Mouse (Mus musculus): Measurements from ENCODE around the gene Herpud2.

Gene Herpud2

GRCm38 (mm10) chr9:25151611-25152241 is at the start of gene Herpud2:
TSS of gene Herpud2 (minus strand) at chr9:25151820.
- DNase-seq (ENCODE audit: low read depth) = peak; percentile 95

DNA sequence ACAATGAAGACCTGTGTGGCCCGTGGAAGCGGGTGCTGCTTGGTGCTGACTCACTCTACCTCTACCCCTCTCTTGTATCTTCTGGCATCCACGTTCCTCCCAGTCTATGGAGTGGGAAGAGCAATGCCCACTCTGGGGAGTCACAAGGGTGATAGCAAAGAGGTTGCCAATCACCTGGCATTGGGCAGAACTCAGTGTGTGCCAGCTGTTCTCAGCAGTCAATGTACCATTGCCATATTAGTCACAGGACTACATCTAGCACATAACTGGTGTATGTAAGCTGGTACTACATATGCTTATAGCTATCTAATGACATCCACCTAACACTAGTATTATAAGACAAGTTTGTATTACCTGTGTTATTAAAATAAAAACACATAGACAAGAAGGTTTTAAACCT is 49.4 kb upstream of the Herpud2 start:
- DNase-seq (ENCODE audit: low read depth) = no peak

GRCm38 (mm10) chr9:25200148-25200547 is 48.5 kb upstream of the Herpud2 start:
- DNase-seq (ENCODE audit: low read depth) = no peak

DNA sequence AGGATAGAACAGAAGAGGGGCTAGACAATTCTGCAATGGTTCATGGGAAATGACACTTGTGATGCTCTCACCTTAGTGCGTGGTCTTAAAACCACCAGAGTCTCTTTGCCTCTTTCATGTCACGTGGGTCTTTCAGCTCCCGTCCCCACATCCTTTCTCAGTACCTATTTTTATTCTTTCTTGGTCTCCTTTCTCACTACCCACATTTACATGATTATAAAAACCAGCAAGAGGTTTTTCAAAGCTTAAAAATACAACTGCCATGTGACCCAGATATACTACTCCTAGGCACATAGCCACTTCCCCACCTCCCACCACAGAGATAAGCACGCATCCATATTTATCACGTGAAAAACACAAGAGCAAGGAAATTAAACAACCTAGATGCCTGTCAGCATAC is 45.1 kb upstream of the Herpud2 start:
- DNase-seq (ENCODE audit: low read depth) = no peak

DNA sequence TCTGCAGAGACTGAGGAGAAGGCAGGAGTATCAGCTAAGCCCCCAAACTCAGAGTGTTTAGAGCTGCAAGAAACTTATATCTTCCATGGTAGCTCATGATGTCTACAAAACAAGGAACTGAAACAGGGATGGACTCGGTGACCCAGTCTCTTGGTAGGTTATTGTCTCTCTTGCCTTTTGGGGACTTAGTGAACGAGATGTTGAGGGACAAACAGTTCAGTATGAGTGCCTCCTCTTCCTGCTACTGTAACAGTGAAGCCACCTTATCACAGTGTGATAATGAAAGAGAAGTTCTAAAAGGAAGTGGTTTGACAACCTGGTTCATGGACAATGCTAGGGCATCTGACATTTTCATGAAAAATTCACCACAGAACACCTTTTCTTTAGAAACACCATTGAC is 40.0 kb upstream of the Herpud2 start:
- DNase-seq (ENCODE audit: low read depth) = no peak

DNA sequence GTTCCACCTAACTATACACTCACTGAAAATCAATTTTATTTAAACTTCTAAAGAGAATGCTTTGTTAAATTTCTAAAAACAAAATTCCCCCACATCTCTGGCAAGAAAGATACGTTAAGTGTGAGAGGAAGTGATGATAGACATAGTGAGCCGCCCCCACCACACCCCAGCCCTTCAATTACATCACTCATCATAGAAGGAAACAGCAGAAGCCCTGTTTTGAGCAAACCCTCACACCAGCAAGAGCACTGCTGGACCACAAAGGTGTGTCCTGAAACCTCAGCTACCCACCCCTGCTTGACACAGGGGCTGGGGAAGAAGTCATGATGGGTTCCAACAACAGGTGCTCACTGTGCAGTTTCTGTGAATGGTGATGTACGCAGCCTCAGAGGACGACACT is 34.9 kb upstream of the Herpud2 start:
- DNase-seq (ENCODE audit: low read depth) = no peak

DNA sequence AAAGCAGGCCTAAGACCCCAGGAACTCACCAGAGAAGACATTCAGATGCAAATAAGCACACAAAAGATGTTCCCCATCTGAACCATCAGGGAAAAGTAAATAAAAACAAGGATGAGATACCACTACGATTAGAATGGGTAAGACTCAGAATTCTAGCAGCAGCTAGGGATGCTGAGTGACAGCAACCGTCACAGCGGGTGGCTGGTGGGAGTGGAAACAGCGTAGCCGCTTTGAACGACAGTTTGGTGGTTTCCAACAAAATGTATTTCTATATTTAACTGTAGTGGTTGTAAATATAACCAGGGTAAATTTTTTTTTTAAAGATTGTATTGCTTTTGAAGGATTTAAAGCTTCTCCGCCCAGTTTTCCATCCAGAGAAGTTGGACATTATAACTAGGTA is 34.2 kb upstream of the Herpud2 start:
- no peak for DNase-seq (ENCODE audit: low read depth)

- DNase-seq (ENCODE audit: low read depth) = no peak
Observed at GRCm38 (mm10) chr9:25184606-25185005, 33.0 kb upstream of the Herpud2 start.

DNA sequence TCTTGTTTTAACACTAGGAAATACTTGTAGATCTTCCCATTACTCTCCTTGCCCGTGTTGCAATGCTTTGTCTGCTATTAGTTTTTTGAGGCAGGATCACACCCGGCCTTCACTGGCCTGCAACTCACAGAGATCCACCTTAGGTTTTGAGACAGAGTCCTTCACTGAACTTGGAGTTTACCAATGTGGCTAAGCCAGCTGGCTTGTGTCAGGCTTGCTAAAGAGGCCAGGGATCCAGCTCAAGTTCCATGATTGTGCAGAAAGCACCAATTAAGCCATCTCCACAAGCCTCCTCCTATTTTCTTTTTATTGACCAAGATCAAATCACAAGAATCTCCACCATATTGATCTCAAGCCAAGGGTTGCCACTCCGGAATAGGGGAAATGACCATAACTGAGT is 26.4 kb upstream of the Herpud2 start:
- no peak for DNase-seq (ENCODE audit: low read depth)

GRCm38 (mm10) chr9:25177201-25177600 is 25.6 kb upstream of the Herpud2 start:
- DNase-seq (ENCODE audit: low read depth) = no peak

- no peak for DNase-seq (ENCODE audit: low read depth)
Observed at GRCm38 (mm10) chr9:25176562-25176961, 24.9 kb upstream of the Herpud2 start.

GRCm38 (mm10) chr9:25175978-25176377 is 24.4 kb upstream of the Herpud2 start:
- no peak for DNase-seq (ENCODE audit: low read depth)

DNA sequence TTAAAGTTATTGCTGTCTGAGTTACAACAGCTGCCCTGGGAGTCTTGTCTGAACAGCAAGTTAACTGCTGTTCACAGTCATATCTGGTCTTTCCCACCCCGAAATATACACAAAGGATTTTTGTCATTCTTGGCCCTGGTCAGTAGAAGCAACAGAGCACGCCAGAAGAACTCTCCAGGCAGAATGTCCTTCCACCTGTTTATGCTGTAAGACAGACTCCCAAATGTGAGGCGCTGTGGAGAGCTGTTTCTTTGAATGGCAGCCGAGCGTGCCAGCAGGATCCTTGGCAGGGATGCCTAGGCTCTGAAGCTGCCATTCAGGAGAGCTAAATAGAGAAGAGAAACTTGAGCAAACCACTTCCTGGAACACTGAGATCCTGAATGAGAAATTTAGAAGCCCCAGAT is 23.4 kb upstream of the Herpud2 start:
- peak; percentile 56 for DNase-seq (ENCODE audit: low read depth)

DNA sequence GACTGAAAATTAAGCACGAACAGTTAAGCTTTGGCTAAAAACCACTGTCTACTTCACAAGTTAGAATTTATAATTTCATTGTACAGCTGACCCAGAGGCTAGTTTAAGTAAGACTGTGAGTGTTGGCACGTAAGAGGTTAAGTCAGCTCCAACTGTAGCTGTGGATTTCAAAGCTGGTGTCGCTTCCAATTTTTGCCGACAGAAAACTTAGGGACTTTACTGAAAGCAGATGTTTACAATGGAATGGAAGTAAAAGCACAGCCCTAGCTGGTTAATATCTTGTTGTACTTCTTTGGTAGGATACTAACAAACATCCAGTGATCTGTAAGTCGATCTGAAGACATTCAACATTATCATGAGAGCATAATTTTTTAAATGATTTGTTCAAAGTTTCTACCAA is 23.0 kb upstream of the Herpud2 start:
- DNase-seq (ENCODE audit: low read depth) = no peak

- no peak for DNase-seq (ENCODE audit: low read depth)
Observed at GRCm38 (mm10) chr9:25173171-25173570, 21.6 kb upstream of the Herpud2 start.

DNA sequence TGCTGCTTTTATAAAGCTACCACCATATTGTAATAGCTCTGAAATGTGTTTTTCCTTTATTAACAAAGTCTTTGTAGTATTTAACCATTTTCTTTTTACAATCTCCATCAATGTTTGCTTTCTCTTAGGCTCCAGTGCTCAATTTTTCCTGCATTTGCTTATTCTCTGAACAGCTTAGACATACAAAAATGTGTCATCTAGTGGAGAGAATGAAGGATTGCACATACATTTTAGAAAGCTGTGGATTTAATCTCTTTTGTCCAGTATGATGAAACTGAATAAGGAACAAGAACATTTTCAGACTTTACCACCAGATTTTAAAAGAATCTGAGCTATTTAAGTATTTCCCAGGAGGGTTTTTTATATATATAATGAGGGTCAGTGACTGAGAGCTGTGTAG is 18.0 kb upstream of the Herpud2 start:
- no peak for DNase-seq (ENCODE audit: low read depth)

- DNase-seq (ENCODE audit: low read depth) = peak; percentile 67
Observed at GRCm38 (mm10) chr9:25167458-25168084, 16.0 kb upstream of the Herpud2 start.

DNA sequence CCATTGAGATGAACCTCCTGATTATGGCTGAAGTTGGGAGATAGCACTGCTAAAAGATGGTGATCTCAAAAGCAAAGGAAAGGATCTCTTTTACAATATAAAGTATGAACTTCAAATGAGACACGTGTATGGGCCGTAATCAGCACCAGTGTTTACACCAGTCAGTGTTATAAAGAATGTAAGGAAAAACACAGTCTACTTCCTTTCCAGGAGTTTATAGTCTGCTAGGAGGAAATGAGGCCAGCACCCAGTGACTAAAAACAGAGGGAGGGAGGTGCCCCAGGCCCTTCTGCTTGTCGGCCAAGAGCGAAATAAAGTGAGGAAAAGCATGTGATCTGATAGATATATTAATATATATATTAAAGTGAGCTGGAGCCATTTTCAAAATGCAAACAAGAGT is 6.6 kb upstream of the Herpud2 start:
- no peak for DNase-seq (ENCODE audit: low read depth)

DNA sequence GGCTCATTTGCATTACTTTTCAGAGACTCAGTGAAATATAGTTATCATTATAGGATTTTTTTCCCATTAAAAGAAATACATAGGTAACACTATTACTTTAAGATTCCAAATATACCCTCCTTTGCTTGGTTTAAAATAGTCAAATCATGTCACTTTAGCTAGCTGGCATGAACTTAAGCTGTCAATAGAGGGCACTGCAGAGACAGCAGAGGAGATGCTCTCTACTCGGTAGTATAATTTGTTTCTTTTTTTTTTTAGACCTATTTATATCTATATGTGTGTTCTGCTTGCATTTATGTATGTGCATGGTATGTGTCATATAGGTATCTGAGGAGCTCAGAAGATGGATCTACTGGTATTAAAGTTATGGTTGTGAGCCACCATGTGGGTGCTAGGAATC is 4.8 kb upstream of the Herpud2 start:
- DNase-seq (ENCODE audit: low read depth) = no peak

DNA sequence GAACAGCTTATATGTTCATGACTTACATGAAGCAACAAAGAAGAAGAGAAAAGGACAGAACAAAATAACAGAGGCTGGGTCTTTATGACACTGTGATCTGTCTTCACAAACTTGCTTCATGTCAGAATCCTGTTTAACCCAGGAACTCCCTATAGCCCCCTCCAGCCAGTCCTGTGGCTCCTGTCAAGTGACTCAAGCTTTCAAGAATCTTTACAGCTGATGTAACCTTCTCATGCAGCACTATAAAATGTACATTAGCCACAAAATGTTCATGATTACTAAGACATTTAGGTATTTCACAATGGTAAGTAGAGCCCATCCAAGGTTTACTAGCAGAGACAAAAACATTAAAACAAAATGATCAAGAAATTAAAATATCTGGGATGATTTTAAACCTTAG is 1.4 kb upstream of the Herpud2 start:
- no peak for DNase-seq (ENCODE audit: low read depth)

GRCm38 (mm10) chr9:25152457-25152856 is 837 bp upstream of the Herpud2 start:
- DNase-seq (ENCODE audit: low read depth) = no peak

DNA sequence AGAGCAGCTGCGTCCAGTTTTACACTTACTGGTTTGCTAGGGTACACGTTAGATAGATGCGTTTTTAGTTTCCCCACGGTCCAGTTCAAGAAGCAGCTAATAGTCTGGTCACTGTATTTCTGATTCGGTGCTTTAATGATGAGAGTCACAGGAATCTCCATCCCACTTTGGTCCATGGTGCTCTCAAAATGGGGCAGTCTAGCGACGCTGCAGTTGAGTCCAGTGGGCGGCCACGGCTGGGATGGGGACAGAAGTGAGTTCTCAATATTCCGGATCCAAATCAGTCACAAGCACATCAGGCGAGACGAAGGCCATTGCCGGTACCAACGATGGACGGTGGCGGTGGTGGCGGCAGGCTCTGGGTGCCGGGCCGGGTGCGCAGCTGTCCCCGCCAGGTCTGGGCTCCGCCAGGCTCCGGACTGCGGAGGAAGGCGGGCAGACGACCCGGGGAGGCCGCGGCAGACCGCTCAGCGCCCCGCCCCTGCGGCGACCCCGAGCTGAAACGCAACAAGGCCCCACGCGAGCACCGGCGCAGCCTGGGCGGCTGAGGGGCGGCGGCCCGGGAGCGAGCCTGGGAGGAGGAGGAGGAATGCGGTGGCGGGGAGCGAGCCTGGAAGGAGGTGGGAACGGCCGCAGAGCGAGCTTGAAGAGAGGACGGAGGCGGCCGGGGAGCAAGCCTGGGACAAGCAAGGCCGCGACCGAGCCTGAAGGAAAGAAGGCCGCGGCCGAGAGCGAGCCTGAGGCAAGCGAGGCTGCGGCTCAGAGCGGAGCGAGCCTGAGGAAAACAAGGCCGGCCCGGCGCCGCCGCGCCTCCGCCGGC is 619 bp downstream of the Herpud2 start:
- no peak for DNase-seq (ENCODE audit: low read depth)

- DNase-seq (ENCODE audit: low read depth) = no peak
Observed at GRCm38 (mm10) chr9:25148767-25149166, 2.9 kb downstream of the Herpud2 start.
